Mouse (Mus musculus) neural tube, embryonic 13.5 days (tissue): ENCODE results near the gene Mettl17. TPM values are rescaled to one million over a fixed set of nuclear protein-coding genes. Genes with fewer than 3 reads are reported as not detected.

Source experiments
- ATAC-seq: fragments of 200-750 bp; cut with Nextera tagmentation; 2 replicates; pipeline ENCODE4 v1.8.0; 2017; ENCODE audit warnings: low read depth, mild to moderate bottlenecking, moderate TSS enrichment, moderate library complexity
- H3K27ac ChIP-seq: fragments of 300-500 bp; sonication (generic); replicated peaks from 2 replicates; pipeline ENCODE4 v1.5.1; 2015; ENCODE audit warnings: moderate library complexity, mild to moderate bottlenecking, inconsistent platforms
- H3K27me3 ChIP-seq: fragments of 300-500 bp; sonication (generic); 2 replicates; pipeline ENCODE4 v1.6.1; 2015; ENCODE audit warnings: mild to moderate bottlenecking, inconsistent platforms
- H3K36me3 ChIP-seq: fragments of 300-500 bp; sonication (generic); 2 replicates; pipeline ENCODE4 v1.6.1; 2015; ENCODE audit warnings: mild to moderate bottlenecking, inconsistent platforms
- H3K4me1 ChIP-seq: fragments of 300-500 bp; sonication (generic); replicated peaks from 2 replicates; pipeline ENCODE4 v1.6.1; 2015; ENCODE audit warnings: inconsistent platforms
- H3K4me2 ChIP-seq: fragments of 300-500 bp; sonication (generic); 2 replicates; pipeline ENCODE4 v1.6.1; 2015; ENCODE audit warnings: inconsistent platforms, mild to moderate bottlenecking, moderate library complexity
- H3K4me3 ChIP-seq: fragments of 300-500 bp; sonication (generic); 2 replicates; pipeline ENCODE4 v1.5.1; 2015; ENCODE audit warnings: mild to moderate bottlenecking, inconsistent platforms
- H3K9ac ChIP-seq: fragments of 300-500 bp; sonication (generic); 2 replicates; pipeline ENCODE4 v1.6.1; 2015; ENCODE audit warnings: moderate library complexity, mild to moderate bottlenecking, inconsistent platforms
- H3K9me3 ChIP-seq: fragments of 300-500 bp; sonication (generic); 2 replicates; pipeline ENCODE4 v1.6.1; 2016; ENCODE audit warnings: inconsistent platforms
- WGBS: fragments of 180-500 bp; shearing (Covaris S2); methylation state at CpG from one replicate; pipeline ENCODE4 v1.1.7; 2015; 5-methylcytosine and 5-hydroxymethylcytosine counted together
- polyA plus RNA-seq: library from polyadenylated mRNA; unstranded; fragments of >200 nt; fragmentation: Nextera tagmentation; extraction: Ambion mirVana; gene quantifications from 2 replicates; pipeline ENCODE4 v1.2.1, GENCODE M21; 2015

Mettl17 gene
- polyA plus RNA-seq, 1 experiment from 2014 or later, result 78.4 TPM

- Histone ChIP-seq H3K27ac (no peak overlapping the region), H3K36me3 (peaks cover 5% of the 10 kb centered on the region; the same call in 1 of the 2 replicates), H3K4me2 (no peak overlapping the region), H3K4me1 (no peaks in the 10 kb centered on the region), H3K9ac (0 out of 2 replicates have a peak overlapping the region, but pooled peaks have one; percentile 8), H3K4me3 (no peak overlapping the region), H3K9me3 (no peaks in the 10 kb centered on the region), H3K27me3 (no peaks in the 10 kb centered on the region)
- WGBS, result 61% methylated on average over 9 of the region's 9 CpGs
- ATAC-seq, result peak; percentile 62
These were observed 18.4 kb downstream of the Mettl17 start for GRCm38 (mm10) chr14:51902806-51903710.

- Histone ChIP-seq H3K9ac (no peak overlapping the region), H3K9me3 (no peaks in the 10 kb centered on the region), H3K4me2 (no peak overlapping the region), H3K27ac (no peak overlapping the region), H3K27me3 (no peaks in the 10 kb centered on the region), H3K36me3 (peaks cover 5% of the 10 kb centered on the region), H3K4me1 (no peaks in the 10 kb centered on the region), H3K4me3 (no peak overlapping the region)
- 0 out of 2 replicates have a peak, but pooled peaks have one; percentile 32 for ATAC-seq
- 90% methylated on average over 9 of the region's 9 CpGs for WGBS
These were observed 19.1 kb downstream of the Mettl17 start for GRCm38 (mm10) chr14:51903782-51904181.

GRCm38 (mm10) chr14:51904706-51905105 is 20.1 kb downstream of the Mettl17 start:
- 74% methylated on average over 7 of the region's 7 CpGs for WGBS
- H3K4me3 ChIP-seq, result no peak overlapping the region
- peaks cover 11% of the 10 kb centered on the region for H3K36me3 ChIP-seq
- no peaks in the 10 kb centered on the region for H3K27me3 ChIP-seq
- H3K27ac ChIP-seq, result no peak overlapping the region
- no peak overlapping the region for H3K4me2 ChIP-seq
- H3K4me1 ChIP-seq, result no peaks in the 10 kb centered on the region
- no peaks in the 10 kb centered on the region for H3K9me3 ChIP-seq
- no peak for ATAC-seq
- H3K9ac ChIP-seq, result no peak overlapping the region

GRCm38 (mm10) chr14:51906102-51906501 is 21.5 kb downstream of the Mettl17 start:
- no peaks in the 10 kb centered on the region for H3K4me1 ChIP-seq
- no peak overlapping the region for H3K27ac ChIP-seq
- H3K4me3 ChIP-seq, result no peak overlapping the region
- WGBS, result 95% methylated on average over 11 of the region's 11 CpGs
- no peak overlapping the region for H3K4me2 ChIP-seq
- H3K27me3 ChIP-seq, result no peaks in the 10 kb centered on the region
- peaks cover 13% of the 10 kb centered on the region for H3K36me3 ChIP-seq
- no peak overlapping the region for H3K9ac ChIP-seq
- ATAC-seq, result no peak
- no peaks in the 10 kb centered on the region for H3K9me3 ChIP-seq

GRCm38 (mm10) chr14:51911301-51911700 is 26.7 kb downstream of the Mettl17 start:
- Histone ChIP-seq H3K36me3 (peaks cover 13% of the 10 kb centered on the region), H3K27me3 (0 out of 2 replicates have a peak, but pooled peaks cover 8% of the 10 kb centered on the region), H3K9ac (no peak overlapping the region), H3K4me3 (0 out of 2 replicates have a peak overlapping the region, but pooled peaks have one; percentile 17), H3K4me2 (peak overlapping the region; percentile 98), H3K4me1 (peaks cover 36% of the 10 kb centered on the region), H3K27ac (no peak overlapping the region), H3K9me3 (no peaks in the 10 kb centered on the region)
- WGBS, result 84% methylated on average over 10 of the region's 10 CpGs
- no peak for ATAC-seq

GRCm38 (mm10) chr14:51912391-51913061 is 27.9 kb downstream of the Mettl17 start:
- Histone ChIP-seq H3K4me2 (peak overlapping the region; percentile 98), H3K4me1 (peaks cover 36% of the 10 kb centered on the region), H3K4me3 (peak overlapping the region; percentile 64), H3K9ac (peak overlapping the region; percentile 82), H3K27me3 (0 out of 2 replicates have a peak, but pooled peaks cover 8% of the 10 kb centered on the region), H3K9me3 (no peaks in the 10 kb centered on the region), H3K27ac (peak overlapping the region; percentile 85), H3K36me3 (peaks cover 8% of the 10 kb centered on the region; the same call in 1 of the 2 replicates)
- WGBS, result 9% methylated on average over 14 of the region's 14 CpGs
- ATAC-seq, result peak; percentile 17; the same call in 1 of the 2 replicates

GRCm38 (mm10) chr14:51913062-51913959 is 28.7 kb downstream of the Mettl17 start:
- H3K27me3 ChIP-seq, result 0 out of 2 replicates have a peak, but pooled peaks cover 8% of the 10 kb centered on the region
- H3K4me1 ChIP-seq, result peaks cover 36% of the 10 kb centered on the region
- peaks cover 8% of the 10 kb centered on the region; the same call in 1 of the 2 replicates for H3K36me3 ChIP-seq
- H3K9me3 ChIP-seq, result no peaks in the 10 kb centered on the region
- H3K4me3 ChIP-seq, result peak overlapping the region; percentile 64
- under 1% methylated on average over 57 of the region's 58 CpGs for WGBS
- H3K4me2 ChIP-seq, result peak overlapping the region; percentile 98
- H3K27ac ChIP-seq, result peak overlapping the region; percentile 85
- ATAC-seq, result peak; percentile 74
- peak overlapping the region; percentile 82 for H3K9ac ChIP-seq

GRCm38 (mm10) chr14:51913960-51914762 is 29.5 kb downstream of the Mettl17 start, which contains the start of gene Ndrg2:
TSS of gene Ndrg2 (minus strand) at chr14:51914158.
- Histone ChIP-seq H3K4me2 (peak within 1 kb of the TSS; percentile 98), H3K4me3 (peak within 1 kb of the TSS; percentile 64), H3K27me3 (0 out of 2 replicates have a peak, but pooled peaks cover 8% of the 10 kb centered on the region), H3K27ac (peak within 1 kb of the TSS; percentile 85), H3K9ac (peak within 1 kb of the TSS; percentile 82), H3K36me3 (0 out of 2 replicates have a peak, but pooled peaks cover 7% of the 10 kb centered on the region), H3K4me1 (peaks cover 36% of the 10 kb centered on the region), H3K9me3 (no peaks in the 10 kb centered on the region)
- ATAC-seq, result peak; percentile 76
- 2% methylated on average over 20 of the region's 23 CpGs for WGBS

- no peaks in the 10 kb centered on the region for H3K36me3 ChIP-seq
- no peak for ATAC-seq
- 32% methylated on average over 3 of the region's 3 CpGs for WGBS
These were observed 30.4 kb downstream of the Mettl17 start for GRCm38 (mm10) chr14:51915030-51915429.

GRCm38 (mm10) chr14:51916539-51916938 is 31.9 kb downstream of the Mettl17 start:
- Histone ChIP-seq H3K4me3 (no peak overlapping the region), H3K27ac (no peak overlapping the region), H3K27me3 (0 out of 2 replicates have a peak, but pooled peaks cover 8% of the 10 kb centered on the region), H3K4me2 (no peak overlapping the region), H3K36me3 (no peaks in the 10 kb centered on the region), H3K9ac (no peak overlapping the region), H3K9me3 (no peaks in the 10 kb centered on the region), H3K4me1 (peaks cover 36% of the 10 kb centered on the region)
- 84% methylated on average over 4 of the region's 4 CpGs for WGBS
- ATAC-seq, result no peak

More at GRCm38 (mm10) chr14:51915030-51915429, 30.4 kb downstream of the Mettl17 start:
- peak overlapping the region; percentile 98; the same call in 1 of the 2 replicates for H3K4me2 ChIP-seq
- H3K9me3 ChIP-seq, result no peaks in the 10 kb centered on the region
- no peak overlapping the region for H3K4me3 ChIP-seq
- peak overlapping the region; percentile 85 for H3K27ac ChIP-seq
- H3K9ac ChIP-seq, result no peak overlapping the region
- peaks cover 36% of the 10 kb centered on the region for H3K4me1 ChIP-seq
- H3K27me3 ChIP-seq, result 0 out of 2 replicates have a peak, but pooled peaks cover 8% of the 10 kb centered on the region
